Mouse (Mus musculus): ENCODE results near the gene Unc5cl.

Gene Unc5cl

DNA sequence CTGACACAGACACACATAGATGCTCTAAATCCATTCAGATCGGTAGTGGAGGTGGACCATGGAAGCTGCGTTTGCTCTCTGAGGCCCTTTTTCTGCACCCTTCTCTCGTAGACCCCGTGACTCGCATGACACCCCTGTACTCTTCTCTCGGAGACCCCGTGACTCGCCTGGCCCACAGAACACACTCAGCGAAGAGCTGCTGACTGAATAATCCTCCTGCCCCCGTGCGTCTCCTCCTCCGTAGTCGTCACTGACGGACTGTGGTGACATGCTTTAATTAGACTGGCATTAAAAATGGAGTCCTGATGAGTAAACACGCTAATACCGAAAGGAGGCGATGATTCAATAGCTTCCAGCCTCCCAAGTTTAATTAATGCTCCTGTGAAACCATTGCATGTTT lies 84.6 kb downstream of the Unc5cl start:
- DNase-seq (ENCODE audit: low spot score in 2 of 2), result no peak

DNA sequence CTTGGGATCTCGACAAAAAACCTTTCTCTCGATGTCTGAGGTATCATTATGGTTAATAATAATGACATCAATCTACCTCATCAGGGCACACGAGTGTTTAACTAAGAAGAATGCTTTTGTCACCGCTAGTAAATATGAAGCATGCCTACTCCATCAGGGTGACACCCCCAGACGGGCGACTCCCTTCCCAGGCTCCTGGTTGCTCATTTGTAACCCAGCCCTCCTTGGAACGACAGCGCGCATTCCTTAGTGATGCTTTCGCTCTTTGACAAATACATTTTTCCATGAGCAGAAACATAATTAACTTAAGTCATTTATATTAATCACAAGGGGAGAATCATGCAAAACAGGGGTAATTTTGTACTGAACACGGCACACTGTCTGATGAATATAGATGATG lies 88.0 kb downstream of the Unc5cl start:
- DNase-seq (ENCODE audit: low spot score in 2 of 2), result no peak

DNA sequence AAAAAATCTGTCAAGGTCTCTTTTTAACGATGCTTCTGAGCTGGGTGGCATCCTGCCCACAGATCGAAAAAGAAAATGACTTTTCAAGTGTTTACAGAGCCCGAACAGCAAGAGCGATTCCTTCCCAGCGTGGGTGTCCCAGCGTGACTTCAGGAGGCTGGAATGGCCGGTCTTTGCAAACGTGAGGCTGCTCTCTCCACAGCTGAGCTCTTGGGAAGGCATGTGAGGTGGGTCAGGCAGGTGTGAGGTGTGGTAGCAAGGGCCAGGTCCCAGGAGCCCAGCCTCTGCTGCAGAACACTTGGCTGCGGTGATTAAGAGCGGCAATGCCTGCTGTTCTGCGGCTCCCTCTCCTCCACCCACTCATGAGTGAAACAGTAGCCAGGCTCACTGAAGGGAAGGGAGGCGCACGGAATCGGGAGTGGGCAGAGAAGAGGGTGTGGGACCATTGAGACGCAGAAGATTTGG lies 88.6 kb downstream of the Unc5cl start:
- DNase-seq (ENCODE audit: low spot score in 2 of 2), result peak; percentile 56 to 62

DNA sequence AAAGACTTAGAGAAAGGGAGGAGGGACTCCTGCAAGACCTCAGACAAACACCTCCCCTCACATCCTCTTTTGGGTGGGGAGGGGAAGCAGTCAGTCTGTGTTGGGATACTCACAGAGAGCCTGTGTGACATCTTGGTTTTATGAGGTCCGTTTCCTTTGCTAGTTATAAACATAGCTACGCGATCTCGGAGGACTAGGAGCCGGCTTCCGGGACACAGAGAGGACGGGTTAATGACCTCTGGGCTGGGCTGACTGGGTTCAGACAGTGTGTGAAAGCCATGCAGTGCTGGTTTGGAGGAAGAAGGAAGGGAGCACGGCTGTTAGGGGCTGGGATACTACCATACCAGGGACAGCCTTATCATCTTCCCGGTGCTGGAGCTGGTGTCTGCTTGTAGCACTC lies 90.0 kb downstream of the Unc5cl start:
- no peak for DNase-seq (ENCODE audit: low spot score in 2 of 2)

DNA sequence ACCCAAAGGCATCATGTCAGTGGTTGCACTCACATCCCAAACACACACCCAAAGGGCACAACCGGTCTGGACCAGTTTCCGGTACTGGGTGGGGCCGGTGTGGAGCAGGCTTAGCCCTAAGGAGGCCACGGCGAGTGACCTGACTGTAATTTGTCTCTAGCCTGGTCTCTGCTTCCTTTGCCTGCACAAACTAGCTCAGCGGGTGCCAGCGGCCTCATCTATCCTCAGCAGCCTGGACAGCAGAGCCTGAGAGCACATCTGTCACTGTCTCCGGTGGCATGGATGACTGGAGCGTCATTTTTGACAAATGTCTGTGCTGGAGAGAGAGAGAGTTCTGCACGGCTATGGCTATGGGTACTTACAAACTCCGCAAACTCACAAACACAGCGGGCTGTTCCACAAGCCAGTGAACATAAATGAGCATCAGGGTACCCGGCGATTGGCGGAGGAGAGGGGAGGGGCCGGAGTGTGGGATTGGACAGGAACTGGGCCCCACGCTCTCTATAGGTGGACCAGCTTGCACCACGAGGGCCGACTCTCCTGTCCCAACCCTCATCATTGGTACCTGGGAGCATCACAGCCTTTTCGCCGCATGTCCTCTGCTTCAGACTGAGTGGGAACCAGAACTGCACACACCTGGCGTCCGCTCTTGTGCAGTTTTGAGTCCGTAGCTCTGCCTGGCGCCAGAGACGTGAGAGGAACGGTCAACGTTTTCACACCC lies 90.7 kb downstream of the Unc5cl start:
- DNase-seq (ENCODE audit: low spot score in 2 of 2), result peak; percentile 29 to 40

DNA sequence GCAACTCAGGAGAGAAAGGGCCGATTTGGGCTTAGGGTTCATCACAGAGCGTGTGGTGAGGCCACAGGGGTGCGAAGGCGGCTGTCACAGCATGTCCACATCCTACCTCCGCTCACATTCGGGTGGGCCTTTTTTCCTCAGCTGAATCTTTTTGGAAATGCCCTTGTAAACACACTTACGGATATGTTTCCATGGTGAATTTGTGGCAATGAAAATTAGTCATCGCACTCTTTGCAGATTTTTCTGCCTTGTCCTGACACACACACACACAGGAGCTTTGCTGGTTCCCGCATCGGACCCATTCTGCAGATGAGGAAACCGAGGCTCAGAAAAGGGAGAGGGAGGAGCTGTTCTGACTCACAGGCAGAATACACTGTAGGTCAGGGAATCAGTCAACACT lies 91.3 kb downstream of the Unc5cl start:
- DNase-seq (ENCODE audit: low spot score in 2 of 2), result no peak

DNA sequence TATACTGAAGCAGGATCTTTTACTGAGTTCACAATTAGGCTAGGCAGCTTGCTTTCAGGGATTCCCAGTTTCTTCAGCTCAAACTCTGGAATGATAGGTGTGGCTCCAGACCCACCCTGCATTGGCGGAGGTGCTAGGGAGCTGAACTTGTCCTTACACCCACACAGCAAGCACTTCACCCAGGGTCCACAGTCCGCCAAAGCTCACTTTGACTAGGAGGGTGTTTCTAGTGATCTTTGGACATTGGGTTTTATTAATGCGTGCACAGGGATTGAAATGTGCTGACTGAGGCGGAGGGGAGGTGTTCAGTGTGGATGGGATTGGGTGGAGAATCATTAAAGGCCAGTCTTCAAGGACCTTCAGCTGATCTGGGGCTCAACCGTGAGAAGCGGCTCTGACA lies 93.0 kb downstream of the Unc5cl start:
- no peak for DNase-seq (ENCODE audit: low spot score in 2 of 2)

DNA sequence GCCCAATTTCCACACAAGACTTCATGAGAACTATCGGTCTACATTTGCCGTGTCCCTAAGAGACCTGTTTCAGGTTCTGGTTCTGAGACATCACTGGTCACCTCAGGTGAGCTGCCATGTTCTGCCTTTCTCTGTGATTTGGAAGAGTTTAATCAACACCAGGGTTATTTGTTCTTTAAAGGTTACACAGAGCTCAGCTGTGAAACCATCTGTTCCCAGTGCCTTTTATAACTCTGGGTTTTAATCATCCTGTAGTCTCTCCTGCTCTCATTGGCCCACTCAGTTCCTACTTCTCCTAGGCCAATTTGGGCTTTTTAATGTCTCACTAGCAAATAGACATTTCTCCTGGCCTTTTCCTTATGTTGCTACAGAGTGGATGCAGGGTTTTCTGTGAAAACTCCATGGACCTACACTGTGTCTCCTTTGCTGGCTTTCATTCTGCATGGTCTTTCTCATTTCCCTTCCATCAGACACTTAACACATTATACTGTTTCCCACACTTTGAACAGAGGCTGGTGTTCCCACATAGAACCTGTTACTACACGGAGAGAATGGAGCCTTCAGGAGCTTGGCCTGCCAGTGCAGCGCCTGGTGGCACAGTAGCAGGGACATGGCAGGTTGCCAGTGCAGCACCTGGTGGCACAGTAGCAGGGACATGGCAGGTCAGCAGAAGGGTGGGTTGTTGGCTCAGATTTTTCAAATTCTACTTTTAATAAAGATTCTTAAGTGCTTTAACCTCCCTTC lies 97.3 kb downstream of the Unc5cl start:
- no peak for DNase-seq (ENCODE audit: low spot score in 2 of 2)

DNA sequence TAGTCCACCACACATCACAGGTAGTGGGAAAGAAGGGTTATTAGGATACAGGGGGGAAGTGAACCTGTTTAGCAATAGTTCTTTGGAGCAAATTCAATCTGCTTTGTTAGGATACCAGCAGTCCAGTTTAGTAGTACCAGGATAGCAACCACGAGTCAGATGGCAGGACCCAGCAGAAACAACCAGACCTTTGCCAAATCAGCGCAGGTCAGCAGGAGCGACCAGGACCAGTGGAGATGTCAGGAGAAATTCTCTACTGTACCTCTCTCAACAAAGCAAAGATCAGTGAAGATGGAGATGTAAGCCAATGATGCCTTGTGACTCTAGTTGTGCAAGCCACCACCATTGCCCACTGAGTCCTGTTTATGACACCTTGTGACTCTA lies 97.8 kb downstream of the Unc5cl start:
- no peak for DNase-seq (ENCODE audit: low spot score in 2 of 2)

DNA sequence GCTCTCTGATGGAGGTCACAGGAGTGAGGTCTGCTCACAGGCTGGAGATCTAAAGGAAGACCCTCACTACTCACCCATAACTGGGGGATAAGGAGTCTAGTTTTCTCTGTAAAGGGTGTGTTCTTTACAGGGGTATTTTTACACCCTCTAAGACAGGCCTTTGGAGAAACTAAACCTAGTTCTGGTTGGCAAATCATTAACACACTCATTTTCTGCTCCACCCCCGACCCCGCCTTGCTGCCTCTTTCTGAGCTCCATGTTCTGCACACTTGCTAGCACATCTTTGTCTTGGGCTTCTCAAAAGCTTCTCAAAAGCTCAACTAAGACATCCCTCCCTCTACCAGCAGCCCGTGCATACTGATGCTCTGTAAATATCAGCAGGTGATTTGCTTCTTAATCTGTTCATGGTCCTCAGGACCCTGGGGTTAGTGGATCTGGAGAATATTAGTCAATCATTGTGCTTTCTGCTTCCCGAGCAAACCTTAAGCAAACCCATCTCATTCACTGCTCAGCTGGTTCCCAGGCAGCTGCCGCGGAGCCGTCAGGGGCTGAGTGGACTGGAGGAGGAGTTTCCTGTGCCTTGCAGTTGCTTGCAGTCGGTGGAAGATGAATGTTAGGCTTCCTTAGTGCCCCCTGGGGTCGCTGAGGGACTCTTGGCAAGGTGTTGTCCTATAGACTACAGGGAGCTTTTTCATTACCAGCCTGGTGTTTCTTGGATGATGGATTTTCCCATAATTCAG lies 101.7 kb downstream of the Unc5cl start:
- no peak for DNase-seq (ENCODE audit: low spot score in 2 of 2)

DNA sequence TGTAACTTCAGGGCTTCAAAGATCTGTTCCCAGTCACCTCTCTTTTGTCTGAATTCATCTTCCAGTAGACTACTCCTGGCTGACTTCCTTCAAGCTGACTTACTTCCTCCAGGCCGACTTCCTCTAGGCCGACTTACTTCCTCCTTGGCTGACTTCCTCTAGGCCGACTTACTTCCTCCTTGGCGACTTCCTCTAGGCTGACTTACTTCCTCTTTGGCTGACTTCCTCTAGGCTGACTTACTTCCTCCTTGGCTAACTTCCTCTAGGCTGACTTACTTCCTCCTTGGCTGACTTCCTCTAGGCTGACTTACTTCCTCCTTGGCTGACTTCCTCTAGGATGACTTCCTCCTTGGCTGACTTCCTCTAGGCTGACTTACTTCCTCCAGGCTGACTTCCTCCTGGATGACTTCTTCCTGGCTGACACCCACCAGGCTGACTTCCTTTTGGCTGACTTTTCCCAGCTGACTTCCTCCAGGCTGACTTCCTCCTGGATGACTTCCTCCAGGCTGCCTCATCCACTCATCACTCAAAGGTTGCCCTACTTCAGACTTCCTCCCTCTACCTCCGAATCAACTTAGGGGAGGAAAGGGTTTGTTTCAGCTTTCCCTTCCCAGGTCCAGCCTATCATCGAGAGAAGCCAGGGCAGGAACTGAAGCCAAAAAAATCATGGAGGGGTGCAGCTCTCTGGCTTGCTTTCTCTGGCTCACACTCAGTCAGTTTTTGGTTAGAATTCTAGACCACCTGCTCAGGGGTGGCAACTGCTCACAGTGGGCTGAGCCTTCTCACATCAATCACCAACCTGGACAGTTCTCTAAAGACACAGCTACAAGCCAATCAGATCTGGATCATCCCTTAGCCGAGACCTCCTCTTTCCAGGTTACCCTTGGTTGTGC lies 103.4 kb downstream of the Unc5cl start:
- DNase-seq (ENCODE audit: low spot score in 2 of 2), result no peak

DNA sequence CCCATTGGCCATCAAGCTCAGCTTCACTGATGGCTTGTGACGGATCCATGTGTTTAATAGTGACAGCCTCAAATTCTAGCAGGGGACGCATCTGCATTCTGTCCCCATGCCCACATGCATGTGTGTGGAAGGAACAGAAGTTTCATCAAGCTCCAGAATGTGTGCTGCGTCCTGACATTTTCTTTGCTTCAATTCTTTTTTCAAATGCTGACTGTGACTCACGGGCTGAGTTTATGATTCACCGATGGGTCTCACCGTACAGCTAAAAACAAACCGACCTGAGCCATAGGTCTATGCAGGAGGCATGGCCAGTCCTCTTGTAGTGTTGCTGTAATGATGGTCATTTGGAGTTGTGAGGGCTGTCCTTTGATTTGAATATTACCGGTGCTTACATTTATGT lies 110.2 kb downstream of the Unc5cl start:
- DNase-seq (ENCODE audit: low spot score in 2 of 2), result no peak

DNA sequence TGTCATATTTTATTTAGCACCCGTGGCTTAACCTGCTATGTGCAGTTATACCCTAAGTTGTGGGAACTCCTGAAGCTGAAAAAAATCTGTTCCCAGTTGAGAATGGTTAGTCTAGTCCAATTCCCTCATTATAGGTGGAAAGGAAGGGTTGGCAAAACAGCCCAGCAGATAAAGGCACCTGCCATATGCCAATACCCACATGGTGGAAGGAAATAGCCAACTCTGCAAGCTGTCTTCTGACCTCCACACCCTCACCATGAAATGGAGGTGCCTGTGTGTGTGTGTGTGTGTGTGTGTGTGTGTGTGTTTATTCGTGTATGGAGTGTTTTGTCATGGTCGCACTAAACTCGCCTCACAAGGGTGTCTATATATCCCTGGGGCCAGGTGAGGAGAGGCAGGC lies 115.0 kb downstream of the Unc5cl start:
- DNase-seq (ENCODE audit: low spot score in 2 of 2), result no peak

DNA sequence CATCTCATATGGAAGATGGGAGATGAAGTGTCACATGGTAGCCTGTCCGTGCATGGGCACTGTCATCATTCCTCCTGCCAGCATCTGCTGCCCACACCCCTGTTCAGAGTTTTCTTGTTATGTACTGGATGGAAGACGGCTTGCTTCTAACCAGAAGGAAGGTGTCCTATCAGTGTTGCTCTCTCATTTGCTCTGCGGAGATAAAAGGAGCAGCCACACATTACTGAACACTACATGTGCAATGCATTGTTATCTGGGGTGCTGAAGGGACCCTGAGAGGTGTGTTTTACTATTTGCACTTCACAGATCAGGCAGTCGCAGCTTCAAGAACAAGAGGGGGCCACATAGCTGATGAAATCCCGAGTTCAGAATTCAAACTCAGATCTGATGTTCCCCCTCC lies 126.5 kb downstream of the Unc5cl start:
- DNase-seq (ENCODE audit: low spot score in 2 of 2), result no peak

DNA sequence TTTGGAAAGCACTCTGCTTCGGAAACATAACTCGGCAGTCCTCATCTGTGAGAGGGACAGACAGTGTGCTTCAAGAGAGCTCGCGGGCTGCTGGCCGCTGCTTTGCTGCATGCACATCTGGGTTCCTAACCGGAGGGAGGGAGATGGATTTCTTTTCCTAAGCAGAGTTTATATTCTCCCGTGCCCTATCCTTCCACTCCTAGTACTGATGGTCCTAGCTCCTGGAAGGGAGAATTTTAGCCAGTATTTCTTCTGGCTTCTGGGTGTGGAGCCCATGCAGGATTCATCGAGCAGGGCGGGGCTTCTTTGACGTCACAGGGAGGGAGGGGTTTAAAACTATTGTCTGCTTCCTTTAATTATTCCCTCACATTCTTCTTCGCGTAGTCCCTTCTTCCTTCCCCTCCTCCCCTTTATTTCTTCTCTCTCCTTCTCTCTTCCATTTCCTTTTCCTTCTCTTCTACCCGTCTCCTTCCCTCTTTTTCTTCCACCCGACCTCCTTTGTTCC lies 127.8 kb downstream of the Unc5cl start:
- DNase-seq (ENCODE audit: low spot score in 2 of 2), result no peak

DNA sequence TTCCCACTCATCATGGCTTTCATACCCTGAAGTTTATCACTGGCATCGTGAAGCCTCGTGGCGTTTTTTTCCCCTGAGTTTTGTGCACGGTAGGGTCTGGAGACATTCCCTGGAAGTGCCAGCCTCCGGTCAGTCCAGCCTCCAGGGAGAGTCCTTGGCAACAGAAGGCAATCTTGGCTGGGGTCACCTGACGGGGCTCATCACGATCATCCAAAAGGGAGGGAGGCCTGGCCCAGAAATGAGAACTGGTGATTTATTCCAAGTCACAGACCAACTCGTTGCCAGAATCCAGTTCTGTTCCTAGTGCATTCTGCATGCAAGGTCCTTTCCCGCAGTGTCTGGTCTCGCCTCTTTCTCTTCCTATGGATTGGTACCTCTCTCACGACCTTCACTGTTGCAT lies 128.7 kb downstream of the Unc5cl start:
- DNase-seq (ENCODE audit: low spot score in 2 of 2), result no peak

DNA sequence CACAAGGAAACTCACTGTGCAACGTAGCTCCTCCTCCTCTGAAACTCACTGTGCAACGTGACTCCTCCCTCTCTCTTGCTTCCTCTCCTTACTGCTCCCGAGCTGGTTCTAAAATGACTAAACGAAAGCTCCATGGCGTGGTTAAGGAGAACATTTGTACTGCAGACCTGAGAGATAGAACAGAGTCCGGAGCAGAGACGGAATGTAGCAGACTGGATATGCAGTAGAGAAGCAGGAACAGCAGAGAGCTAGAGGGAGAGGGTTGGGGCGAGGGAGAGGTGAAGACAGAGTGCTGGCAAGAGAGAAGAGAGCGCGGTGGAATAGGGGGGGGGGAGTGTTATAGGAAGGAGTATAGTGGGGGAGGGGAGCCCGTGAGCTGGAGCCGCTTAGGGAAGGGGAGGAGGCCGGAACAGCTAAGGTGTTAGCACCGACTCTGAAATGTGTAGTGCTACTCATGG lies 131.2 kb downstream of the Unc5cl start:
- DNase-seq (ENCODE audit: low spot score in 2 of 2), result no peak

DNA sequence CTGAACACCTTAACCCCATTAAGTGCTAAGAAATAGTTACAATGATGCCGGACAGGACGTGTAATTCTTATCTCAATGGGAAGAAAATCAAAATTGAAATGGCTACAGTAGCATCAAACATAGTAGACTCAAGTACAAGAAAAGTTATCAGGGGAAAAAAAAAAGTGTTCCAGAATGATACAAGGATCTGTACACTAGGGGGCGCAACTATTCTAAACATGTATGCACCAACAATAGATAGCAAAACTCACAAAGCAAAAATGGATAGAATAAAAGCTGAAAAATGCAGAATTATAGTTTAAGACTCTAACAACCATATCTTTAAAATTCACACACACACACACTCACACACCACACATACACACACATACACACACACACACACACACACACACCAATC lies 134.0 kb downstream of the Unc5cl start:
- DNase-seq (ENCODE audit: low spot score in 2 of 2), result no peak

Measured in frontal cortex, postnatal 14 days (tissue).